Mouse (Mus musculus) thymus, postnatal 14 days (tissue): ENCODE results near the gene Ticam1.
"Not testable (repeated sequence)": the region's sequence is repeated elsewhere in the genome, so short reads cannot be mapped to it uniquely, and the experiment has no call there.

Experiments used
- DNase-seq: peaks from one replicate; pipeline ENCODE4 v3.0.0; 2021

Ticam1 gene

GRCm38 (mm10) chr17:56262645-56263094 is 13.9 kb downstream of the Ticam1 start:
- DNase-seq: no peak

- no peak for DNase-seq
These were observed 15.4 kb downstream of the Ticam1 start for GRCm38 (mm10) chr17:56261166-56261565.

GRCm38 (mm10) chr17:56259301-56260037 is 17.1 kb downstream of the Ticam1 start:
- no peak for DNase-seq

- not testable (repeated sequence) for DNase-seq
These were observed 17.8 kb downstream of the Ticam1 start for GRCm38 (mm10) chr17:56258812-56259211.

- not testable (repeated sequence) for DNase-seq
These were observed 18.3 kb downstream of the Ticam1 start for GRCm38 (mm10) chr17:56258269-56258668.

- peak; percentile 34 for DNase-seq
These were observed 19.2 kb downstream of the Ticam1 start for GRCm38 (mm10) chr17:56257181-56257894.

GRCm38 (mm10) chr17:56256239-56256881 is 20.2 kb downstream of the Ticam1 start, which contains the start of gene Fem1a:
Gene Fem1a, plus strand, starts transcription at chr17:56256810.
- peak; percentile 93 for DNase-seq

- DNase-seq: peak; percentile 99
These were observed 20.7 kb downstream of the Ticam1 start for GRCm38 (mm10) chr17:56255863-56256238.

GRCm38 (mm10) chr17:56255429-56255828 is 21.2 kb downstream of the Ticam1 start:
- peak; percentile 53 for DNase-seq

GRCm38 (mm10) chr17:56254695-56255094 is 21.9 kb downstream of the Ticam1 start:
- DNase-seq: no peak

- peak; percentile 74 for DNase-seq
These were observed 25.3 kb downstream of the Ticam1 start for GRCm38 (mm10) chr17:56251136-56251829.

- DNase-seq: no peak
These were observed 31.0 kb downstream of the Ticam1 start for GRCm38 (mm10) chr17:56245608-56246007.

- DNase-seq: peak; percentile 93
These were observed 34.8 kb downstream of the Ticam1 start for GRCm38 (mm10) chr17:56241541-56242401.

- no peak for DNase-seq
These were observed 42.6 kb downstream of the Ticam1 start for GRCm38 (mm10) chr17:56233818-56234469.

GRCm38 (mm10) chr17:56233389-56233788 is 43.2 kb downstream of the Ticam1 start:
- DNase-seq: no peak

- no peak for DNase-seq
These were observed 46.6 kb downstream of the Ticam1 start for GRCm38 (mm10) chr17:56229943-56230342.

- DNase-seq: no peak
These were observed 50.0 kb downstream of the Ticam1 start for GRCm38 (mm10) chr17:56226566-56226965.

- no peak for DNase-seq
These were observed 51.7 kb downstream of the Ticam1 start for GRCm38 (mm10) chr17:56224916-56225315.

GRCm38 (mm10) chr17:56219805-56220204 is 56.8 kb downstream of the Ticam1 start:
- no peak for DNase-seq
